Mouse (Mus musculus) cerebellum, adult 18-20 months (tissue): ENCODE measurements around the gene Efcab14.
A peak's percentile ranks its signal among the peaks of the same experiment; 100 is the strongest.

Experiments
- DNase-seq, 2 experiments: peaks; one replicate each; pipeline ENCODE4 v3.0.0; 2021

Gene Efcab14

DNA sequence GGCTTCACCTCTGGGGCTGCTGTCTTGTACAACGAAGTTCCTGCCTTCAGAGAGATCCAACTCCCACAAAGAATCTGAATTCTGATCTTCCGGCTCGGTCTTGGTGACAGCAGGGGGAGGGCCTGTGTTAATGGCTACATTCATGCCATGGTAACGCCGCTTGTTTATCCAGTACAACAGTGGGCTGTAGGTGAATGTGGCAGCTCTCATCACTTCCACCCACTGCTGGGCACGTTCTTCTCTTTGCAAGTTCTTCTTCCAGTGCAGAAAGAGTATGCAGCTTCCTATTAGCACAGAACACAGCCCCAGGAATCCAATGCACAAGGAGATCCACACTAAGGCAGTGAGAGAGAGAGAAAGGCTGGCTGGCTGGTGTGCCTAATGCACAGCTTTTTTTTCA, 42.7 kb downstream of the Efcab14 start:
- DNase-seq: no peak

- DNase-seq: no peak
Observed at GRCm38 (mm10) chr4:115780918-115781317, 43.4 kb downstream of the Efcab14 start, which contains the start of gene Tex38. Tex38 (minus strand) TSS chr4:115781018.

- no peak for DNase-seq
Observed at GRCm38 (mm10) chr4:115782026-115782805, 44.7 kb downstream of the Efcab14 start.

DNA sequence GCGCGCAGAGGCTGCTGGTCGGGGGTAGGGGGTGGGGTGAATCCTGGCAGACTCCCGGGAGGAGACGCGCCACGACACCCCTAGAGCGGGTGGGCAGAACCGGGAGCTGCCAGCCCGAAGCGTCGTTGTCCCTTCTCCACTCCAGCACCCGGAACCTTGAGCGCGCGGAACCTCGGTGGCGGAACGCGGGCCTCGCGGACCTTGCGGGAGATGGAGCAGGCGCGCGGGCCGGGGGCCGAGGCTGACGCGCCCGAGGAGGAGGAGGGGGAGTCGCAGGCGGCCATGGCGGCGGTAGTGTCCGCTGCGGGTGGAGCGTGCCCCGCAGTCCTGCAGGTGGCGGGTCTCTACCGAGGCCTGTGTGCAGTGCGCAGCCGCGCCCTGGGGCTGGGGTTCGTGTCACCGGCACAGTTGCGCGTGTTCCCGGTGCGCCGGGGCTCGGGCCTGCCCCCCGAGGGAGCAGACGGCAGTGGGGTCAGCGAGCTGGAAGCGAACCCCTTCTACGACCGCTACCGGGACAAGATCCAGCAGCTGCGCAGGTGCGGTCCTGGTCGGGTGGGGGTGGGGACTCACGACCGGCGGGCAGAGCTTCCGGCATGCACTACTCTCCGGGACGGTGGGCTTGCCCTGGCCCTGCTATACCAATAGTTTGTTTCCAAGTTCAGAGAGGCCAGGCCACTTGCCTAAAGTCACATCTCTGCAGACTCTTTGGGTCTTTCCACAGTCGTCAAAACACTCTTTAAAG, 47.4 kb downstream of the Efcab14 start, which contains the start of gene Atpaf1:
Atpaf1 (plus strand) TSS at position 44 of the 742 bp plus-strand sequence.
- DNase-seq: peak; percentile 73 to 87

DNA sequence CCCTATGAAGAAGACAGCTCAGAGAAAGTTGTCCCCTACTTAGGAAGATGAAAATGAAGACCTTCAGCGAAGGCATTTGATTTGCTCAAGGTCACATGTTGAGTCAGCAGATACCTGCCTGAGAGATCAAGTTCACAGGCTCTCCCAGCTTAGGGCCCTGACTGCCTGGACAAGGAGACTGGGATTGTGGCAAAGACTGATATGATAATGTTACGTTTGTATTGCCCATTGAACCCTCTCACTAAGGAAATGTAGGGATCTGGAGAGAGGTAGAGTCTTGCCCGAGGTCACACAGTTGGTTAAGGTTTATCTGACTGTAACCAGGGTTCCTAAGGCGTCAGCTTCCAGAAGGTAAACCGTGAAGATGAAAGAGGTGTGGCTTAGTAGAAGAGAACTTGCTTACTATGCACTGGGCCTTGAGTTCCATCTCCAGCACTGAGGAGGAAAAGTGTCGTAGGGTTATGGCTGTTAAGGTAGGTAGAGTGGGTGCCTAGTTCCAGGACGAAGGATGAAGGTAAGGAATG, 48.0 kb downstream of the Efcab14 start:
- no peak for DNase-seq

DNA sequence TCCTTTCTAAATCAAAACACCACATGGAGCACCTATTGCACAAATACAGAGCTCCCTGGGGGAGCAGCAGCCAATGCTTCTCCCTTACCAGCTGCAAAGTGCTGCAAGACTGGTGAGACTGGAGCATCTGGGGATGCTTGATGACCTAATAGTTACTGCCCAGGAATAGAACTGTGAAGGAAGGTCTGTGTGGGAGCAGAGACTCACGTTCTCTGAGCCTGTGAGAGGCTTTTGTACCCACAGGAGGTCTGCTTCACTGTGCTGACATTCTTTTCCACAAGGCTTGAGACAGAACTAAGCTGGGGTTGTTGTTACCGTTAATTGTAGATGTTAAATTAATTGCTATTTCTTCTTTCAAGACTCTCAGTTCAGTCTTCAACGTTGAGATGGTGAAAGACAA, 53.3 kb downstream of the Efcab14 start:
- DNase-seq: no peak

DNA sequence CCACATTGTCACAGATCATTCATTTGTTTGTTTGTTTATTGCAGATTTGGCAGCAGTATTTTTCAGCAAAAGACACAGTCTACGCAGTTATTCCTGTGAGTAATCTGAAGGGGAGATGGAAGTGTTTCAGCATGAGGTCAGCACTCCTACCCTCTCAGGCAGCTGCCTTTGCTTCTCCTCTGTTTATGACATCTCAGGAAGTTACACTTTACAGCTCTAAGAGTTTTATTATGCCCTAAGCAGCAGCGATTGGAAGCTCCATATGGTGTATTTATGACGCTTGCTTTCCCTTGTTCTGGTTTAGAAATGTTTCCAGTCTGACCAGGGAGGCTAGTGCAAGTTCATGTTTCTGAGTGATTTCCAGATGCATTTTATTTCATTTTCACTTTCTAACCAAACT, 57.8 kb downstream of the Efcab14 start:
- no peak for DNase-seq

DNA sequence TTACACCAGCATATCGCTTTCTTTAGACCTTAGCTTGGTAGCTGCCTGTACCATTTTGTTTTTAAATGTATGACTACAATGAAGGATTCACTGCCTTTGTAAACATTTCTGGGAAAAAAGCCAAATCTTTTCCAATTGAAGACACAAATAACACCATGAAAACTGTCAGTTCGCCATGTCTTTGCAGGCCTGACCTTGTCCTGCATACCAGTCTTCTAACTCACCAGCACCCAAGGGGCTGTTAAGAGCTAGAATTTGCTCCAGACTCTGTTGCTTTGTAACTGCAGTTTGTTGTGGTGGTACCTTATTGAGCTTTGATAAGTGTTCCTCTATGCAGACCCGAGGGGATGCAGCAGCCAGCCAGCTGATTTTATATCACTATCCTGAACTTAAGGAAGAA, 62.4 kb downstream of the Efcab14 start:
- DNase-seq: no peak

DNA sequence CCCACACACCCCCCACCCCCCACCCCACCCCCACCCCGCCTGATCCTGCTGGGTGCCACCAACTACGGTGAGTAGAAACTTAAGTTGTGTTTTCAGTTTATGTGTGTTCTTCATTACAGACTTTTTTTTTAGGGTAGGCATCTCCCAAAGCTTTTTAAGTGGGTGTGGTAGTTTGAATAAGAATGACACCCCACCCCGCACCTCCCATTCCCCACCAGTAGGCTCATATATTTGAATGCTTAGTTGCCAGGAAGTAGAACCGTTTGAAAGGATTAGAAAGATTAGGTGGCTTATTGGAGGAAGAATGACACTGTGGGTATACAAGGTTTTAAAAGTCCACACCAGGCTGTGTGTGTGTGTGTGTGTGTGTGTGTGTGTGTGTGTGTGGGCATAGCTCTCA, 74.8 kb downstream of the Efcab14 start:
- no peak for DNase-seq

- DNase-seq: no peak
Observed at GRCm38 (mm10) chr4:115815606-115816005, 78.1 kb downstream of the Efcab14 start.

DNA sequence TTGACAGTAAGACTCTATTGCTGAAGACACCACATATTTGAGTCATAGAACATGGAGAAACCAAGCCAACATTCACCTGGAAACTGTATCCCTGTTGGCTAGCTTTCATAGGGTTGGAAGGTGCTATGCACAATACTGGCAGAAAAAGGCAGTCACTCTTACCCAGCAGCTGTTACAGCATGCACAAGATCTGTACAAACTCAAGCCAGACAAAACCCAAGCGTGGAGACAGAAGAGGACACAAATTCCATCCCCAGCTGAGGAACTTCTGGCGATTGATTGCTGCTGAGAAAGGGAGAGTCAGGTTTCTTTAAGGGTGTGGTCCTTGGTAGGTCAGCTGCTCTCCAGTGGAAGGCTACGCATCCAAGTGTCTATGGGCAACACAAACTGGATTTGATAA, 82.7 kb downstream of the Efcab14 start:
- DNase-seq: no peak

DNA sequence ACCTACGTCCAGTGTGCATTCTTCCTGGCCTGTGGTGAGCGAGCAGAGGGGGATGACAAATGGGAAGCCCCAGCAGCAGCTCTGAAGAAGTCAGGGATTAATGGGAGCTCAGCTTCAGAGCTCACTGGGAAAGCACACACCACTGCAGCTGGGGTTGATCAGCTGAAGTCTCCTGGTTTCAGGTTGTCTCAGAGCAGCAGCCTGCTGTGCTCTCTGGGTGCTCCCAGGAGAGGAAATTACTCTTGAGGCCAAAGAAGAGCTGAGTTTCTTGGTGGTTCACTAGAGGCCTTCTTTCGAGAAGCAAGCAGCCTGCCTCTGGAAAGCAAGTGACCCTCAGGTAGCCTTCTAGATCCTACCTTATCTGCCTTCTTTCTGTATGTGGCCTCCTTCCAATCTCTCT, 83.4 kb downstream of the Efcab14 start:
- no peak for DNase-seq

- no peak for DNase-seq
Observed at GRCm38 (mm10) chr4:115821431-115821830, 83.9 kb downstream of the Efcab14 start.

DNA sequence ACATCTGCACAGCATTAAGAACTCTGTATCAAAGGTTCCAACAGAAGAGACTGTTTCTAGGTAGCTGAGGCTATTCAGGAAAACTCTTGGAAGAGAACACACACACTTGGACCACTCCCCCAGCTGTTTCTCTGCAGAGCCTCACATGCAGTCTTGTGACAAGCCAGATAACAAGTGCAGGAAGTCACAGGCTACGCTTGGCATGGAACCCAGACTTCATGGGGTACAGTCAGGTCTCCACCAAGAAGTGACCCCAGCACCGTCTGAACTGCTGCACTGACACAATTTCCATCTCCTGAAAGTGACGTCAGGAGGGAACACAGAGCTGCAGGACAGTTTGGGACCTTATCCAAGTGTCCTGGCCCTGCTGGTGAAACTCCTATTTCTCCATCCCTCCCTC, 84.4 kb downstream of the Efcab14 start:
- no peak for DNase-seq

GRCm38 (mm10) chr4:115824178-115824577, 86.6 kb downstream of the Efcab14 start:
- DNase-seq: no peak

DNA sequence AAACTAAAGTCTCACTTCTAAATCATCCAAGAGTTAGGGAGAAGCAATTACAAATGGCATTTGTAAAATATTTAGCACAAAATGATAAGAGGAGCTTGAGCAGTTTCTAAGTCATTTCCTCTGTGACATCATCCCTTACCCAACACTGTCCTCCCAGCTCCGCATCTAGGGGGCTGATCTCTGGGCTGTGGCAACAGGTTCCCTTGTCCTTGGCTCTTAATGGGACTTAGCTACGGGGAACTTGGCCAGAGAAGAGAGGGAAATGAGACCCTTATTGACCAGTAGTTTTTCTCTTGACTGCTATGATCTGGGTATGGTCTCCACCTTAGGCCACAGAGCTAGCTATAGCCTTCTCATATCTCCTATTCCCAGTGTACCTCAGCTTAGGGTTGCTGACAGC, 87.7 kb downstream of the Efcab14 start:
- no peak for DNase-seq
